Mouse (Mus musculus) cerebellum, postnatal 14 days (tissue): Measurements from ENCODE around the gene Parp6.
A peak's percentile ranks its signal among the peaks of the same experiment; 100 is the strongest.

Source experiments
- DNase-seq, 2 experiments: peaks; one replicate each; pipeline ENCODE4 v3.0.0; 2021; ENCODE audit warnings: mixed read lengths in 2 of 2

Gene Parp6

GRCm38 (mm10) chr9:59616622-59617306 lies at the start of gene Parp6:
Gene Parp6 (plus strand): TSS chr9:59617284.
- peak; percentile 100 for DNase-seq

DNA sequence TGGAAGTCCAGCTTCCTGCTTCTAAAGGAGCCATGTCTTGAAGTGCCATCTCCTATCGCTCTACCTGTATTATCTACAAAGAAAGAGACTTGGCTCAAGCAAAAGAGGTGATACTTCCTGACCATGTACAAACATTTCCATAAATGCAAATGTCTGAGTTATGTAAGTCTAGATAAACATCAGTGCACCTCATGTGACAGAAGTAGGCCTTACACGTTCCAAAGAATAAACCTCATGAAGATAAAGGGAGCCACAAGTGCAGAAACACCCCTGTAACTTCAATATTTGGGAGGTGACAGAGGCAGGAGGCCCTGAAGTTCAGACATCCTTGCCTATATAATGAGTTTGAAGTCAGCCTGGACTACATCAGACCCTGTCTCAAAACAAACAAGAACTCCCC lies 45.2 kb upstream of the Parp6 start:
- no peak for DNase-seq

GRCm38 (mm10) chr9:59577401-59577800 lies 39.7 kb upstream of the Parp6 start:
- DNase-seq = no peak

DNA sequence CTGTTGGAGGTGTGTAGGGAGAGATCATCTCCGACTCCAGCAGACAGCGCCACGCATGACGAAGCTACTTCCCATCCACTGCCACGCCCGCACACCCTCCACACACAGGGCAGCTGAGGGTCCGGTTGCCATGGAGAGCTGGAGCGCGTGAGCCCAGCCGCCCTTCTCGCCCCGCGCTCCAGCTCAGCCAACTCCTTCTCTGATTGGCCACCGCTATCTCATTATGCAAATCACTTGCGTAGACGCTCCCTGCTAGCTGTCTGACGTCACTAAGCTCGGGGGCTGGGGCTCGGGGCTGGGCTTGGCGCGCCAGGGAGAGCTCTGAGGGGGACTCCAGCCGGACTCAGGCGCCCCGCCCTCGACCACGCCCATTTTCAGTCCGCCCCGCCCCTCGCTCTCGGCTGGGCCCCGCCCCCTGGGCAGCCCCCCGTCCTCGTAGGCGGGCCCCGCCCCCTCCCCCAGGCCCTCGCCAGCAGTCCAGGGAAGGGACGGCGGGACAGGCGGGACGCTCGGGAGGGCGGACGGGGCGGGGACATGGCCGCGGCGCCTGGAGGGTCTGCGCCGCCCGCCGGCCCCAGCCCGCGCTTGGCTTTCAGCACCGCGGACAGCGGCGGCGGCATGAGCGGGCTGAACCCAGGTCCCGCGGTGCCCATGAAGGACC lies 39.1 kb upstream of the Parp6 start, which contains the start of gene Celf6:
TSS of gene Celf6 (plus strand) at position 74 of the 661 bp plus-strand sequence.
- DNase-seq = peak; percentile 91 to 95

DNA sequence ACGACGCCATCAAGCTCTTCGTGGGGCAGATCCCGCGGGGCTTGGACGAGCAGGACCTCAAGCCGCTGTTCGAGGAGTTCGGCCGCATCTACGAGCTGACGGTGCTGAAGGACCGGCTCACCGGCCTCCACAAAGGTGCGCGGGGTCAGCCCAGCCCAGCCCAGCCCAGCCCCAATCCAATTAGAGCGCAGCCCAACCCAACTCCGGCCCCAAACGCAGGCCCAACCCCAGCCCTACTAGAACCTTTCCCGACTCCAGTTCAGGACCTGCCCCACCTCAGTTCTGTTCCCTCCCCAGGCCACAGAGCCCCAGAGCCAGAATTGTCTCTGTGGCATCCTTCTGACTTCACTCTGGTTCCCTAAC lies 38.6 kb upstream of the Parp6 start:
- DNase-seq = no peak

GRCm38 (mm10) chr9:59584871-59585308 lies 32.2 kb upstream of the Parp6 start:
- DNase-seq = peak; percentile 86 to 87

DNA sequence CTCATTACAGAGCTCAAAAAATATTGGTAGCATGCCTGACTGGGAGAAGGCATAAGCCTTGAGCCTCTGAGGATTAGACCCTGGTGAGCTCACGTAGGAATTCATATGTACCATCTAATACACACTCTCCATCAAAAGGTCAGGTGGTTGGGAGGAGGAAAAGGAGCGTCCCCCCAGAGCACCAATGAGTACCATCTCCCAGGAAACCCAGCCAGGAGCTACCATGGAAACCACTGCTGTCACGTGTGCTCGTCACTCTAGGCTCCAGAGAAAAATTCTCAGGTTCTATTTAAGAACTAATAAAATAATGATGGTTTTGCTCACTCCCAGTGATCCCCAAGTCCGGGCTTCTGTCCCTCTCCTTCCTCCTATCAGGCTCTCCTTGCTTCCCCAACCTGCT lies 28.8 kb upstream of the Parp6 start:
- DNase-seq = no peak

DNA sequence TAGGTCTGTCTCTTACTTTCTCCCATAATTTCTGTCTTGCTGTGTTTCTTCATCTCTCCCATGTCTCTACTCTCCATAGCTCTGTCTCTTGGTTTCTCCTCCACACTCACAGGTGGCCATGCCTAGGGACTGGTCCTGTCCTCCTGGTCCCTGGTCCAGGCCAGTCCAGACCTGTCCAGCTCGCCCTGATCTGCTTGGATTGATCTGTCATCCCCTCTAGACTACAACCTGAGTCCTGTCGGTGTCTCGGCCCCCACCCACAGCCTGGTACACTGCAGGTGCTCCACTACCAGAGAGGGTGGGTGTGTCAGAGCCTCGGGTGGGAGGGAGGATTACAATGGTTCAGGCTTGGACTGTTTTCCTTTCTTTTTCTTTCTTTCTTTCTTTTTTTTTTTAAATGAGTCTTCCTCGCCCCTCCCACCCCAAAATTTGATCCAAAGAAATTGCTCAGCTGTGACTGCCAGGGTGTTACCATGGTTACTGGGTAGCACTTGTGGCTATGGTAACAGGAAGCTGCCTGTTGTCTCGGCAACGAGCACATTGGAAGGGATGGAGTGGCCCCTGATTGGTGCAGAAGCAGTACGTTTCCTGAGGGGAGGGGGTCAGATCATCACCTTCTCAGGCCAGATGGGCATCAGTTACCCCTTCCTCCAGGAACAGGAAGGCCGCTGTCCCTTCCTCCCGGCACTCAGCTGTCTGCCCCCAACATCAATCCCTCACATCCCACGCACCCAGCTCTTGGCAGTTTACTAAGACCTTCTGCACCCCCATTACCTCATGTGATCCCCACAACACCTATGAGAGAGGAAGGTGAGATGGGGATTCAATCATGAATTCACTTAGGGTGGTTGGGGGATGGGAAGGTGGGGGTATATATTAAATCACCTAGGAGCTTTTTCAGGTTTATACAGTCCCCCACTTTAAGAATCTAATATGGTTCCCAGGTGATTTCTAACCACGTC lies 28.1 kb upstream of the Parp6 start:
- peak; percentile 68 to 75 for DNase-seq

DNA sequence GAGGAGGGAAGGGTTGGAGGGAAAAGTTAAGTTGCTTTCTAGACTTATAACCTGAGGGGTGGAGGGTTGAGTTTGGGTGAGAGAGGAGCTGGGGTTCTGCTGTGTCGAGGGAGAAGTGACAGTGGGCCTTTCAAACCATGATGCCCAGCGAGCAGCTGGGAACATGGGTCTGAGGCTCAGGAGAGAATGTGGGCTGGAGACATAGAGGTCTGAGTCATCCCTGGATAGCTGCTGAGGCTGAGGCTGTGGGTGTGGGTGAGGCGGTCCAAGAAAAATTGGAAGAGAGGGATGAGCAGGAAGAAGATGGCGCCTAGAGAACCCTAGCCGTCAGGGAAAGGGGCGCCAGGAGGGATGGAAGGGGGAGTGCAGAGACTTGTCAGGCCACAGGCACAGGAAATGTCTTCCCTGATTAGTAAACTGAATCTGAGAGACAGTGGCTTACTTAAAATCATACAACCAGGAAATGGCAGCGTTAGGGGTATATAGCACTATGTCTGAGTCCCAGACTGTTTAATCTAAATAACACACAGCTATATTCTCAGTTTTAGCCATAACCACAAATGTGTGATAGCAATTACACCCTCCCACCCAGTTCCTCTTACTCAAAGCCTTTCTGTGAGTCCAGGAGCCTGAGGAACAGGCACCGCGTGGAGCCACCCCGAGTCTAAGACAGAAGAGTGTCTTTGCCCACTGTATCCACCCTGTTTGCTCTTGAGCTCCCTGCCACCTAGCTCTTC lies 27.2 kb upstream of the Parp6 start:
- no peak for DNase-seq

DNA sequence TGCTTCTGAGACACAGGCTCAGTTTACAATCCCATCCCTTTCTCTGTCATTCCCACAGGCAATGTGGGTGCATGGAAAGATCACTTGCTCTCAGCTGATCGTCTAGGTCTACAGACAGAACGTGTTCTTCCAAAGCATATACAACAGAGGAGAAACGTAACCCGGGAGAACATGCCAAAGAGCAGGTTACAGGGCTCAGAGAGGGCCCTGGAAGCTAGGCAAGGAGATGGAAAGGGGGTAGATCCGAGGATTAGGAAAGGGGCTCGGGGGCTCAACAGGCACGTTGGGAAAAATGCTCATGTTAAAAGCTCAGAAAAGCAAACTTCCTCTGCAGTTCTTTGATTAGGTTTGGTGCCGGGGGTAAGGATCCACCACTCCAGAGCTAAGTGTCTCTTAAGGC lies 15.4 kb upstream of the Parp6 start:
- no peak for DNase-seq

- peak; percentile 39 to 51 for DNase-seq
Measured at GRCm38 (mm10) chr9:59605967-59606366, 11.1 kb upstream of the Parp6 start.

DNA sequence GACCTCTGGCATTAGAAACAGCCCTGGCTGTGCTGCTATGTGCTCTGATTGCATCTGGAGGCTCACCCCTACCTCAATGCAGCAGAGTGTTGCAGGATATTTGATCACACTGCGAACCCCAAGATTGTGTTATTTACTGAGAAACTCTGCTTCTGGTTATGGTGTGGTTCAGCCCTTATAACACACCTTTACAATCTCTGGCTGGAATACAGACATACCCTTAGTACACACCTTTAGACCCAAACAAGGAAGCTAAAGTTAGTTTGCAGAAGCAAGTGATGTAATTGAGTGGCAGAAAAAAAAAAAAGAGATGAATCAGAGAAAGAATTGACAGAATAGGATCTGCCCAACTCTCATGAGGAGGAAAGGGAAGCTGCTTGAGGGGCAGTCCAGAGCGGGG lies 6.1 kb upstream of the Parp6 start:
- DNase-seq = no peak

GRCm38 (mm10) chr9:59615797-59616196 lies 1.3 kb upstream of the Parp6 start:
- DNase-seq = no peak

DNA sequence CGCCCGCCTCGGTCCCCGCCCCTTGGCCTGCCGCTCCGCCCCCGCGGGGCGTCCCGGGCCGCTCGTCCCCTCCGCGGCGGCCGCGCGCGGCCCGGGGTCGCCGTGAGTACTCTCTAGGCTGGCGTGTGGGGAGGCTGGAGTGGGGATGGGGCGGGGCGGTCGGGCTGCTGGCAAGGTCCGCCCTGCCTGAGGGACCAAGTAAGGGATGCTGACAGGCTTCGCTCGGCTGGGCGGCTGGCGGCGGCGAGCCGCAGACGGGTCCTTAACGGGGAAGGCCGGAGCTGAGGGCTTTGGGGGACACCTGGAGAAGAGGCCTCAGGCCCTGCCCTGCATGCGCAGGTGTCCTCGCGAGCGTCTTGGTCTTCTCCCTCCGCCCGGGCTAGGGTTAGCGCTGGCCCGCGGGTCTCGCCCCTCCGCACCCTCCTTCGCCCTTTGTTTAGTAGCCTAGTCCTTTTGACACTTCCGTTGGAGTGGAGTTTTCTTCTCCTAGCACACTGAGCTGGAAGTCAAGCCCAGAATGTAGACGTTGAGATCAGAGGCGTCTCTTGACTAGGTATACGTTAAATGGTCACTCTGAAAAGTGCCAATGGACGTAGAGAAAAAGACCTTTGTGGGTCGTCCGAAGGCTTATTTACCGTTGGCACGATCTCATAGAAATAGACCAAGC lies 356 bp downstream of the Parp6 start:
- no peak for DNase-seq

DNA sequence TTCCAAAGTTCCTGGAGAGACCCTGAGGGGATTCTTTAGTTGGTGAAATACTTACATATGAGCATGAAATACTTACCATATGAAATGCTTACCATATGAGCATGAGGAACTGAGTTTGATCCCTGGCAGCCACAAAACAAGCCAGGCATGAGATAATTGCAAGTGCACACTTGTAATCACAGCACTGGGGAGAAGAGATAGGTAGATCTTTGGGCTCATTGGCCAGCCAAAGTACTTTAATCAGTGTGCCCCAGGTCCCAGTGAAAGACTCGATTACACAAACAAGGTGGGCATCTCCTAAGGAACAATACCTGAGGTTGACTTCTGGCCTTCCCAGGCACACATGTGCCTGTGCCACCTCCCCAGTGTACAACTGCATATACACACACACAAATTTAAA lies 21.3 kb downstream of the Parp6 start:
- DNase-seq = no peak

DNA sequence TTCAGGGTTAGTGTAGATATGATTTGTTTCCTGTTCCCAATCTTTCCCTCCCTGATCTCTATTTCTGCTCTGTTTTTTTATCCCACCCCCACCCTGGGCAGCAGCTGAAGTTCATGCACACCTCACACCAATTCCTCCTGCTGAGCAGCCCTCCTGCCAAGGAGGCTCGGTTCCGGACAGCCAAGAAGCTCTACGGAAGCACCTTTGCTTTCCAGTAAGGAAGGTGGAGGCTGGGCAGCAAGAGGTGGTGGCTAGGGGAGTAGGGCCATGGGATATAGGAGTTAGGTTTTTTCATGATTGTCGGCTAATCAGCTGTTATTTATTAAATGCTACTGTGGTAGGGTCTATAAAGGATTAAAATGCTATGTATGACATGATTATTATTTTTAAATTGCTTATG lies 22.9 kb downstream of the Parp6 start:
- DNase-seq = no peak

DNA sequence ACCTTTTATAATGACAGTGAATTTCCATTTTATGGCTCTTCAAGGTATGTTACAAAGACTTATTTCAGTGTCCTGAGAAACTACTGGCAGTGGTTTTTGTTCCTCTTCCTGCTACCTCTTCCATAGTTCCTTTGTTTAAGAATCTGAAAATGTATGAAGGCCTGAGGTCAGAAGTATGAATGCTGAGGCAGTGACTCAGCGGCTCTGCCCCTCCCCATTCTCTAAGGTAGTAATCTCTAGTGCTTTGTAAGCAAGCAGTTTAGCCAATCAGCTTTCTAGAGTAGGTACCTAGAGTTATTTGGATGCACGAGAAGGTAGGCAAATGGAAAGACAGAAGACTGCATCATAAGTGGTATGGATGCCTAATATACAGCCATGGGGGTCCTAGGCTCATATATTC lies 24.2 kb downstream of the Parp6 start:
- DNase-seq = no peak

DNA sequence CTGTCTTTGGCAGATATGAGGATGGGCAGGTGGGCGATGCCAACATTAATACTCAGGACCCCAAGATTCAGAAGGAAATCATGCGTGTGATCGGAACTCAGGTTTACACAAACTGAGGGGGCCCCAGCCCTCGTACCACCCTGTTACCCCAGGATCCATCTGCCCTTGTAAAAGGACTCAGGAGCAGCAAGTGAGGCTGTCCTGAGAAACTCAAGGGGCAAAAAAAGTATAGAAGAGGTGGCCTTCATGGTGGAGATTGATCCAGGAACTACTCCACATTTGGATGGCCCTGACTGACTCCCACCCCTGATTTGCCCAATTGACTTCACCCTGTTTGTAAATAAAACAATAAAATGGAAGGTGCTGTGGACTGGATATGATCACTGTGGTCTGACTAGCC lies 32.8 kb downstream of the Parp6 start:
- no peak for DNase-seq

DNA sequence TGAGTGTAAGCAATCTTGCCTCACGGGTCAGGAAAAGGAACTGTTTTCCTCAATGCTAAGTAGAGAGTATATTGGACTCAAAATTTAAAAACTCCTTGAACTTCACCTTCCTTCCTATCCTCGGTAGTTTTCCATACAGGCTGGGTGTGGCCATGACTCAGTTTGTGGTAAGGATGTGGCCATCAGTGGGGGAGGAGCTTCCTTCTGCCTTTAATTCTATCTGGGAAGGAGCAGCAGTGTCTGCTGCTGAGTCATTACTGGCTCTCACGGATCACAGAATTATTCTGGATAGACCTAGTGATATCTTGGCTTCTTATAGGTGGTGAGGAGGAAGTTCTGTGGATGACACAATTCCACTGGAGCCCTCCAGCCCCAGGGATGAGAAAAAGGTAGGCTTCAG lies 36.3 kb downstream of the Parp6 start:
- no peak for DNase-seq

- DNase-seq = no peak
Measured at GRCm38 (mm10) chr9:59654450-59654983, 37.4 kb downstream of the Parp6 start.

DNA sequence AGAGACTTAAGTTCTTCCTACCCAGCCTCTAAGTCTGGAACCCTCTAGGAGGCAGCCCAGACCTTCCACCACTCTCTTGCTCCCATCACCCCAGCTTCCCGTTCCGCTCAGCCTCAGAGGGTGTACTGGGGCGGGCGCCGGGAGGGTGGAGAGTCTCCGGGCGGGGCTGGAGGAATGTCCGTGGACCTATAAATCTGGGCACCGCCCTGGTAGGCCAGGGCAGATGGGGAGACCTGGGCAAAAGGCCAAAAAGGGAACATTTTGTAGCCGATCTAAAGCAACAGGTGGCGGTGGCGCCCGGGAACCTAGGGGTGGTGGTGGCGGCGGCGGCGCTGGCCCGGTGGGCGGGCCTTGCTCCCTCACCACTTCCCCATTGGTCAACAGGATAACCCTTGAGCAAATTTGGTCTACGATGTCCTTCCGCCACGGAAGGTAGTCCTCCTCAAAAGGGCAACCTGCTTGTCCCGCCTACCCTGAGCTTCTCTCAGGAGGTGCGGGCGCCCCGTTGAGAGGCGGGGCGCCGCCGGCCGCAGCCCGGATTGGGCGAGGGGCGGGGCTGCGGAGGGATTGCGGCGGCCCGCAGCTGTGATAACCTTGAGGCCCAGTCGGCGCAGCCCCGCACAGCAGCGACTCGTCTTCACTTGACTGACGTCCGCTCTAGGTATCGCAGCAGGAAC lies 39.0 kb downstream of the Parp6 start, which contains the start of gene Pkm:
TSS of gene Pkm (plus strand) at position 411 of the 677 bp plus-strand sequence.
- peak; percentile 96 to 97 for DNase-seq
